In genomic region chr8:86360283-86360682, GRCm38 (mm10) we compare ENCODE assay signal across 11 mouse cellular contexts.
"Had no signal": no experiment of that assay in that cellular context is flagged by ENCODE, and none has a peak within 500 bp of the region (broad histone marks: within the 10 kb centered on the region; RNA-seq: fewer than 3 reads in every experiment).

No protein-coding gene starts in this region.

- DNase-seq: kidney, postnatal 10 days; kidney, postnatal 36 days; layer of hippocampus, postnatal 36 days; liver; lung, adult 18-20 months; right cerebral cortex, adult 18-20 months; right cerebral cortex, postnatal 14 days; right cerebral cortex, postnatal 4 days; thymus, adult 2 months; thymus, postnatal 14 days; thymus, postnatal 4 days had no signal
